Mouse (Mus musculus) layer of hippocampus, postnatal 25 days (tissue): ENCODE data around the gene Phf10. TPM values are rescaled to one million over a fixed set of nuclear protein-coding genes. Genes with fewer than 3 reads are reported as not detected.
"Not testable (repeated sequence)": the region's sequence is repeated elsewhere in the genome, so short reads cannot be mapped to it uniquely, and the experiment has no call there.

Experiments used
- DNase-seq, 2 experiments: peaks; one replicate each; pipeline ENCODE4 v3.0.0; 2022; ENCODE audit warnings: mixed read lengths in 2 of 2, low spot score in 1 of 2; ENCODE audit errors: extremely low spot score in 1 of 2
- total RNA-seq, 2 experiments: library from RNA; stranded (reverse); gene quantifications; 2 replicates each; pipeline ENCODE4 v1.2.3; 2021

Phf10 gene
- total RNA-seq, 2 experiments from 2014 or later, result 57.4 to 62.0 TPM

- DNase-seq, result no peak
Observed at GRCm38 (mm10) chr17:14943729-14944059, 17.4 kb downstream of the Phf10 start.

GRCm38 (mm10) chr17:14943009-14943728, 17.9 kb downstream of the Phf10 start, which contains the start of the genes Wdr27 and 1600012H06Rik:
TSS of gene Wdr27 (minus strand) at chr17:14943158.
TSS of gene 1600012H06Rik (plus strand) at chr17:14943184.
- peak; percentile 98 for DNase-seq

GRCm38 (mm10) chr17:14942181-14942580, 18.9 kb downstream of the Phf10 start:
- not testable (repeated sequence) for DNase-seq

GRCm38 (mm10) chr17:14935841-14936605, 25.1 kb downstream of the Phf10 start:
- DNase-seq, result no peak

- not testable (repeated sequence) for DNase-seq
Observed at GRCm38 (mm10) chr17:14935280-14935679, 25.8 kb downstream of the Phf10 start.

- no peak for DNase-seq
Observed at GRCm38 (mm10) chr17:14931469-14931868, 29.6 kb downstream of the Phf10 start.

GRCm38 (mm10) chr17:14930697-14931096, 30.4 kb downstream of the Phf10 start:
- no peak for DNase-seq

GRCm38 (mm10) chr17:14928631-14929030, 32.4 kb downstream of the Phf10 start:
- no peak for DNase-seq

GRCm38 (mm10) chr17:14927644-14928218, 33.3 kb downstream of the Phf10 start:
- DNase-seq, result no peak

GRCm38 (mm10) chr17:14921582-14921981, 39.5 kb downstream of the Phf10 start:
- DNase-seq, result no peak

- no peak for DNase-seq
Observed at GRCm38 (mm10) chr17:14917866-14918265, 43.2 kb downstream of the Phf10 start.

GRCm38 (mm10) chr17:14914401-14914800, 46.7 kb downstream of the Phf10 start:
- no peak for DNase-seq

GRCm38 (mm10) chr17:14912981-14913380, 48.1 kb downstream of the Phf10 start:
- DNase-seq, result no peak

GRCm38 (mm10) chr17:14912420-14912819, 48.7 kb downstream of the Phf10 start:
- no peak for DNase-seq

- no peak for DNase-seq
Observed at GRCm38 (mm10) chr17:14910771-14911170, 50.3 kb downstream of the Phf10 start.

GRCm38 (mm10) chr17:14909331-14909730, 51.7 kb downstream of the Phf10 start:
- no peak for DNase-seq

- DNase-seq, result no peak
Observed at GRCm38 (mm10) chr17:14907136-14907535, 53.9 kb downstream of the Phf10 start.

- DNase-seq, result no peak
Observed at GRCm38 (mm10) chr17:14906611-14907010, 54.5 kb downstream of the Phf10 start.

GRCm38 (mm10) chr17:14904637-14905265, 56.3 kb downstream of the Phf10 start:
- DNase-seq, result peak; percentile 71 to 92

GRCm38 (mm10) chr17:14904206-14904605, 56.9 kb downstream of the Phf10 start:
- DNase-seq, result no peak

- no peak for DNase-seq
Observed at GRCm38 (mm10) chr17:14903212-14903611, 57.9 kb downstream of the Phf10 start.
